Mouse (Mus musculus) gastrocnemius, postnatal 10 days (tissue): ENCODE measurements around the gene Ddx54. TPM values are rescaled to one million over a fixed set of nuclear protein-coding genes. Genes with fewer than 3 reads are reported as not detected.
A peak's percentile ranks its signal among the peaks of the same experiment; 100 is the strongest.

Source experiments
- DNase-seq: peaks from one replicate; pipeline ENCODE4 v3.0.0; 2021; ENCODE audit warnings: mixed read lengths
- total RNA-seq, 2 experiments: library from RNA; stranded (reverse); gene quantifications; 2 replicates each; pipeline ENCODE4 v1.2.3; 2021

The Ddx54 gene
- total RNA-seq, 2 experiments from 2014 or later: 22.4 to 23.9 TPM

- DNase-seq: no peak
Measured at GRCm38 (mm10) chr5:120644227-120644626, 31.7 kb downstream of the Ddx54 start.

GRCm38 (mm10) chr5:120645851-120646250 lies 33.3 kb downstream of the Ddx54 start:
- no peak for DNase-seq

- no peak for DNase-seq
Measured at GRCm38 (mm10) chr5:120647361-120647760, 34.8 kb downstream of the Ddx54 start.

GRCm38 (mm10) chr5:120647814-120648491 lies 35.4 kb downstream of the Ddx54 start:
- DNase-seq: no peak

- DNase-seq: peak; percentile 56
Measured at GRCm38 (mm10) chr5:120648569-120649373, 36.2 kb downstream of the Ddx54 start, which contains the start of gene Rasal1. Rasal1 (plus strand) TSS chr5:120648812.

- DNase-seq: no peak
Measured at GRCm38 (mm10) chr5:120649374-120649933, 36.9 kb downstream of the Ddx54 start.

GRCm38 (mm10) chr5:120649938-120650337 lies 37.4 kb downstream of the Ddx54 start:
- no peak for DNase-seq

- DNase-seq: no peak
Measured at GRCm38 (mm10) chr5:120651230-120651629, 38.7 kb downstream of the Ddx54 start.

GRCm38 (mm10) chr5:120652915-120653701 lies 40.6 kb downstream of the Ddx54 start:
- no peak for DNase-seq

GRCm38 (mm10) chr5:120653873-120654272 lies 41.3 kb downstream of the Ddx54 start:
- no peak for DNase-seq

GRCm38 (mm10) chr5:120656281-120656751 lies 43.8 kb downstream of the Ddx54 start:
- DNase-seq: no peak

- DNase-seq: no peak
Measured at GRCm38 (mm10) chr5:120660816-120661215, 48.3 kb downstream of the Ddx54 start.

GRCm38 (mm10) chr5:120664888-120665287 lies 52.3 kb downstream of the Ddx54 start:
- no peak for DNase-seq

GRCm38 (mm10) chr5:120668761-120669160 lies 56.2 kb downstream of the Ddx54 start:
- no peak for DNase-seq

- no peak for DNase-seq
Measured at GRCm38 (mm10) chr5:120670132-120670531, 57.6 kb downstream of the Ddx54 start.

GRCm38 (mm10) chr5:120671865-120672264 lies 59.3 kb downstream of the Ddx54 start:
- no peak for DNase-seq

- DNase-seq: peak; percentile 72
Measured at GRCm38 (mm10) chr5:120673626-120674025, 61.1 kb downstream of the Ddx54 start.

- peak; percentile 45 for DNase-seq
Measured at GRCm38 (mm10) chr5:120674229-120675145, 61.9 kb downstream of the Ddx54 start.

GRCm38 (mm10) chr5:120677516-120677915 lies 65.0 kb downstream of the Ddx54 start:
- DNase-seq: no peak
